Mouse (Mus musculus): ENCODE measurements at regions not wholly inside any gene's neighbourhood (a gene's known extent, or its start where the extent isn't known, plus 50 kb on each side); places are given as distances from the start of the nearest gene placed in this dataset.

DNA sequence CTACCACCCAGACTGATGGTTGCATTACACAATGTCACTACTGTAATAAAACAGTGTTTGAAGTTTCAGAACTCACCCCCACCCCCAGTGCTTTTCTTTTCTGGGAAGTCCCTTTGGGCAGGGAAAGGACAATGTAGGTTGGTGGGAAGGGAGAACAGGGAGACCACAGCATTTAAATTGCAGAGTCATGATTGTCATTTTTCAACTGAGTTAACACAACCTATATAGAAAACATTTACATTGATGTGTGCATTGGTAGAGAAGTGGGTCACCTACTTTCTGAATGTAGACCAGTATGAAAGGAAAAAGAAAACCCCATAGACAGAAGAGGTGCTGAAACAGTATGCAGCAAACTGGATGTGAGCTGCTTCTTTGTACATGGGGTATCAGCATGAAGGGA is 264.0 kb upstream of the Robo2 start:
- Histone ChIP-seq H3K4me3 (ENCODE audit: low read depth, low read length) (no peak overlapping the region), H3K4me2 (ENCODE audit: low read depth, low read length) (no peak overlapping the region), H3K27me3 (ENCODE audit: insufficient read depth, low read length) (no peaks in the 10 kb centered on the region), H3K27ac (ENCODE audit: low read depth) (no peak overlapping the region), H3K9ac (replicated peaks) (no peak overlapping the region), H3K9me3 (ENCODE audit: low read length) (no peaks in the 10 kb centered on the region), H3K36me3 (replicated peaks; ENCODE audit: insufficient read depth, low read length) (no peaks in the 10 kb centered on the region), H3K4me1 (ENCODE audit: insufficient read depth) (no peaks in the 10 kb centered on the region)
- ATAC-seq (no peak), DNase-seq (no peak)
- no peak for TF ChIP-seq CTCF (IDR thresholded peaks at IDR 0.05; ENCODE audit: low read depth)
- no peak for TF ChIP-seq EP300 (IDR thresholded peaks at IDR 0.05; ENCODE audit: low read depth)

DNA sequence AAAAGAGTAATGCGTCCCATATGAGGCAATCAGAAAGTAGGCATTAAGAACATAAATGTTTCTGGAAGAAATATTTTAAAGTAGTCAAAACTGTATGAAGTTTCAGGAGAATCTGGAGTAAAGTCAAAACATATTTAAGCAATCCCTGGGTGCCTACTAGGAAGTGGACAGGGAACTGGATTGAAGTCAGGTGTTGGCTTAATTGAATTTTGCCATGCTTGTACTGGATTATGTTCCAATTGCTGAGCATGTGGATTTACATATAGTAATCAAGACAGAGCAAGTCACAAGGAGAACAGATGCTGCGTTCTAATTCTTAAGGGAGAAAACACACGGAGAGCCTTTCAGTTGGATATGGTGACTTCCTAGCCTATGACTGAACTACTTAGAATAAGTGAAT is 259.8 kb upstream of the Robo2 start:
- H3K4me3 ChIP-seq (ENCODE audit: low read depth, low read length), result no peak overlapping the region
- no peaks in the 10 kb centered on the region for H3K27me3 ChIP-seq (ENCODE audit: insufficient read depth, low read length)
- H3K9me3 ChIP-seq (ENCODE audit: low read length), result no peaks in the 10 kb centered on the region
- H3K4me1 ChIP-seq (ENCODE audit: insufficient read depth), result no peaks in the 10 kb centered on the region
- ATAC-seq, result no peak
- WGBS (ENCODE audit: insufficient replicate concordance), result 78% methylated on average over 3 of the region's 3 CpGs
- H3K9ac ChIP-seq (replicated peaks), result no peak overlapping the region
- H3K27ac ChIP-seq (ENCODE audit: low read depth), result no peak overlapping the region
- DNase-seq, result no peak
- TF ChIP-seq CTCF (IDR thresholded peaks at IDR 0.05; ENCODE audit: low read depth), result no peak
- TF ChIP-seq EP300 (IDR thresholded peaks at IDR 0.05; ENCODE audit: low read depth), result no peak
- no peaks in the 10 kb centered on the region for H3K36me3 ChIP-seq (replicated peaks; ENCODE audit: insufficient read depth, low read length)
- H3K4me2 ChIP-seq (ENCODE audit: low read depth, low read length), result no peak overlapping the region

DNA sequence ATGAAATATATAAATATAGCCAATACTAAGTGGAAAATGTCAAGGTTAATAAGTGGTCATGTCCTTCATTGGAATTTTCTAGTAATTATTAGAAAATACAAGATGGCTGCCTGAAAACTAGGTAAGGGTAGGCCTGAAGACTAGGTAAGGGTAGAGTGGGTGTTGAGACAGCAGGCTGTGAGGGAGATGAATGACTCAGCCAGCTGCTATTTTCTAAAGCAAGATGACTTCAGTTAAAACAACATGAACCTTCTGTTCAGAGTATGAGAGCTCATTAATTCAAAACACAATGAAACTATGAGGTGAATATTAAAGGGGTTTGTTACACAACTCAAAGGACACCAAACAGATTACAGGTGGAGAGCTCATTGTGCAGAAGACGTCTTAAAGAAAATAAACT is 252.7 kb upstream of the Robo2 start:
- Histone ChIP-seq H3K27ac (ENCODE audit: low read depth) (no peak overlapping the region), H3K4me2 (ENCODE audit: low read depth, low read length) (no peak overlapping the region), H3K9me3 (ENCODE audit: low read length) (no peaks in the 10 kb centered on the region), H3K4me3 (ENCODE audit: low read depth, low read length) (no peak overlapping the region), H3K27me3 (ENCODE audit: insufficient read depth, low read length) (no peaks in the 10 kb centered on the region), H3K9ac (replicated peaks) (no peak overlapping the region), H3K36me3 (replicated peaks; ENCODE audit: insufficient read depth, low read length) (no peaks in the 10 kb centered on the region), H3K4me1 (ENCODE audit: insufficient read depth) (no peaks in the 10 kb centered on the region)
- no peak for DNase-seq
- no peak for ATAC-seq
- 49% methylated on average over 1 of the region's 1 CpGs for WGBS (ENCODE audit: insufficient replicate concordance)
- TF ChIP-seq CTCF (IDR thresholded peaks at IDR 0.05; ENCODE audit: low read depth), result no peak
- no peak for TF ChIP-seq EP300 (IDR thresholded peaks at IDR 0.05; ENCODE audit: low read depth)

DNA sequence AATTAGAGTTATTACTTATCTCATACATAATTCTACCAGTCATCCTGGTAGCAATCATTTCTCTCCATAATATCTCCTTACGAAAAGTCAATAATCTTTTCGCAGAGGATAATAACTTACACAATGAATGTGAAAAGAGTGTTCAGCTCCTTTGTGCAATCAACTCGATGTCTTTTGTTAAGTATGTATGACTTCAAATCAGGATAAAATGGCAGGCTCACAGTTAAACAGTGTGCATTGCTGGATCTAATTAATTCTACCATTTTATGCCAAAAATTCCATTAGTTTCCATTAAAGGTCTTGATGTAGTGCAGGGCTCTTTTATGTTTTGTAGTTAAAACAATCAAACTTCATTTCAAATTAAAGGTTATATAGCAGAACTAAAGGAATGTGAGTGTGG is 239.6 kb upstream of the Robo2 start:
- no peak for ATAC-seq
- TF ChIP-seq CTCF (IDR thresholded peaks at IDR 0.05; ENCODE audit: low read depth), result no peak
- no peak for TF ChIP-seq EP300 (IDR thresholded peaks at IDR 0.05; ENCODE audit: low read depth)

DNA sequence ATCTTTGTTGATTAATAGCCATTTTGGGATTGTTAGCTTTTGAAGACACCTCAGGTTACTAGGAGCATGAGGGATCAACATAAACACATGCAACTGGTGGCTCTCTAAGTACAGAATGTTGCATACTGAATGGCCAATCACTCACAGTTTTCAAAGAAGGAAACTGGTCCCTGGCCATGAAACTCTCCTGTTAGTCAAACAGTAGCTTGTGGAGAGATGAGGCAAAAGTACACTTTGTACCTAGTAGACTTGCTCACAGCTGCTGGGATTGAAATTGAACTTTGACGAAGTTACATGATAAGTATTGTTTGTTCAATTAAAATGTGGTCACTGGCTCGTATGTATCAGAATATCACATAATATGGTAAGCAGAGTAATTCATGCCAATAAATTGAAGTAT is 237.6 kb upstream of the Robo2 start:
- Histone ChIP-seq H3K27ac (ENCODE audit: low read depth) (no peak overlapping the region), H3K36me3 (replicated peaks; ENCODE audit: insufficient read depth, low read length) (no peaks in the 10 kb centered on the region), H3K27me3 (ENCODE audit: insufficient read depth, low read length) (no peaks in the 10 kb centered on the region), H3K4me1 (ENCODE audit: insufficient read depth) (no peaks in the 10 kb centered on the region), H3K9ac (replicated peaks) (no peak overlapping the region), H3K9me3 (ENCODE audit: low read length) (no peaks in the 10 kb centered on the region), H3K4me3 (ENCODE audit: low read depth, low read length) (no peak overlapping the region), H3K4me2 (ENCODE audit: low read depth, low read length) (no peak overlapping the region)
- ATAC-seq, result peak; percentile 72
- 48% methylated on average over 2 of the region's 2 CpGs for WGBS (ENCODE audit: insufficient replicate concordance)
- no peak for DNase-seq
- TF ChIP-seq CTCF (IDR thresholded peaks at IDR 0.05; ENCODE audit: low read depth) (no peak), EP300 (IDR thresholded peaks at IDR 0.05; ENCODE audit: low read depth) (no peak)

More for the DNA sequence above, 239.6 kb upstream of the Robo2 start:
- Histone ChIP-seq H3K36me3 (replicated peaks; ENCODE audit: insufficient read depth, low read length) (no peaks in the 10 kb centered on the region), H3K9me3 (ENCODE audit: low read length) (no peaks in the 10 kb centered on the region), H3K4me2 (ENCODE audit: low read depth, low read length) (no peak overlapping the region), H3K27ac (ENCODE audit: low read depth) (no peak overlapping the region), H3K27me3 (ENCODE audit: insufficient read depth, low read length) (no peaks in the 10 kb centered on the region), H3K4me3 (ENCODE audit: low read depth, low read length) (no peak overlapping the region), H3K4me1 (ENCODE audit: insufficient read depth) (no peaks in the 10 kb centered on the region), H3K9ac (replicated peaks) (no peak overlapping the region)
- no peak for DNase-seq
- 77% methylated on average over 3 of the region's 3 CpGs for WGBS (ENCODE audit: insufficient replicate concordance)

DNA sequence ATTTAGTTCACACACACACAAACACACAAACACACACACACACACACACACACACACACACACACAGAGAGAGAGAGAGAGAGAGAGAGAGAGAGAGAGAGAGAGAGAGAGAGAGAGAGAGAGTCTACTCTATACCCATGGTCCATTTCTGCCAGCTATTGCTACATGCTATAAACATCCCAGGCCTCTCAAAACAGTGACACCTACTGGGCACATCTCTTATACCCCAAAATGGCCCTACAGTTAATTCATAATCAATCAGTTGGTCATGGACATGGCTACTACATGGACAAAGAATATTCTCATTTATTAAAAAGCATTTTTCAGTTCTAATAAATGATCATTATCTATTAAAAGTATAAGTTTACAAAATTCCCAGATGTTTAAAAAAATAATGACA is 236.8 kb upstream of the Robo2 start:
- Histone ChIP-seq H3K4me3 (ENCODE audit: low read depth, low read length) (no peak overlapping the region), H3K9ac (replicated peaks) (no peak overlapping the region), H3K9me3 (ENCODE audit: low read length) (no peaks in the 10 kb centered on the region), H3K4me1 (ENCODE audit: insufficient read depth) (no peaks in the 10 kb centered on the region), H3K27me3 (ENCODE audit: insufficient read depth, low read length) (no peaks in the 10 kb centered on the region), H3K27ac (ENCODE audit: low read depth) (no peak overlapping the region), H3K4me2 (ENCODE audit: low read depth, low read length) (no peak overlapping the region), H3K36me3 (replicated peaks; ENCODE audit: insufficient read depth, low read length) (no peaks in the 10 kb centered on the region)
- TF ChIP-seq EP300 (IDR thresholded peaks at IDR 0.05; ENCODE audit: low read depth) (no peak), CTCF (IDR thresholded peaks at IDR 0.05; ENCODE audit: low read depth) (peak; percentile 25)
- ATAC-seq, result no peak
- DNase-seq, result no peak

DNA sequence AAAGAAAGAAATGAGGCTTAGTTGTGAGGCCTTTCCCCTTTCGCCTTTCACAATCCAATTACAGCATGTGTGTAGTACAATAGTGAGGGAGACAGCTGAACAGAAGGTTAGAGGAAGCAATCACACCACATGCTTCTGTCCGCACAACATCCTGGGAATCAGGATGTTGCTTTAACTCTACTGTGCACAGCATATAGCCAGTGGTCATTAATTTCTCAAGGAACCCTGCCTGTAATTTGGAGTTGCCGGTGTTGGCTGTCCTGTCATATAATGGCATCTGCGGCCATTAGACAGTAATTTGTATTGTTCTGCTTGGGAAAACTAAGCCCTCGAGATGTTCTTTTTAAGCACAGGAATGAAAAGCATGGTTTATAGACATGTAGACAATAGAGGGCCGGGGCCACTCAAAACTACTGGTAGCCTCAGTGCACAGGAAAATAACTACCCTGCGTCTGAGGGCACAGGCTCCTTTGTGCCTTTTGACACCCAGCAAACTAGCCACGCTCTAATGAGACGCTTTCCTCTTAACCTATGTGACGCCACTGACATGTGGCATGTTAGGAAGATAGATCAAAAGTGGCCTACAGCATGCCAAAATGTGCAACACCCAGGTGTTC is 233.2 kb upstream of the Robo2 start:
- 77% methylated on average over 10 of the region's 10 CpGs for WGBS (ENCODE audit: insufficient replicate concordance)
- TF ChIP-seq EP300 (IDR thresholded peaks at IDR 0.05; ENCODE audit: low read depth), result no peak
- TF ChIP-seq CTCF (IDR thresholded peaks at IDR 0.05; ENCODE audit: low read depth), result no peak
- no peak for DNase-seq

More for the DNA sequence above, 233.2 kb upstream of the Robo2 start:
- H3K4me1 ChIP-seq (ENCODE audit: insufficient read depth), result no peaks in the 10 kb centered on the region
- no peak overlapping the region for H3K27ac ChIP-seq (ENCODE audit: low read depth)
- H3K9me3 ChIP-seq (ENCODE audit: low read length), result no peaks in the 10 kb centered on the region
- no peak overlapping the region for H3K9ac ChIP-seq (replicated peaks)
- no peaks in the 10 kb centered on the region for H3K36me3 ChIP-seq (replicated peaks; ENCODE audit: insufficient read depth, low read length)
- no peak overlapping the region for H3K4me3 ChIP-seq (ENCODE audit: low read depth, low read length)
- no peaks in the 10 kb centered on the region for H3K27me3 ChIP-seq (ENCODE audit: insufficient read depth, low read length)
- H3K4me2 ChIP-seq (ENCODE audit: low read depth, low read length), result no peak overlapping the region
- no peak for ATAC-seq

Data from liver, postnatal 0 days (tissue).